Mouse (Mus musculus): ENCODE data around the gene Prkcb. TPM values are rescaled to one million over a fixed set of nuclear protein-coding genes. Genes with fewer than 3 reads are reported as not detected.

Prkcb gene
- polyA plus RNA-seq, 1 experiment from 2014 or later = 2.1 TPM

DNA sequence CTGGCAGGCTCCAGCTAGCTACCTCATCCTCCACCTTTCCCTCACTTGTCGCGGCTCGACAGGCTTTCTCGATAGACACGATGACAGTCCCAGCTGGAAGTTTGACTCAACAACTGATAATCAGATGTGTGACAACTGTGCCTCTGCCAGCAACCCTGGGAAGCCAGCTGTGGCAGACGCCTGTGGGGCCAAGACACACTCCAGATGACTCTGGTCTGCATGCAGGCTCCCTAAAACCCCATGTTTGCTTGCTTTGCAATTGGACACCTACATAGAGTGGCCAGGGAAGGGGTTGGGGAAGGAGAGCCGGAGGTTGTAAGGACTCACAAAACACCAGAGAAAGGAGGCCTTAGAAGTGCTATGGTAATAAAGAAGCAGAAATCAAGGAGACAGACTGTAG lies 221.4 kb downstream of the Prkcb start:
- no peak overlapping the region for H3K27ac ChIP-seq
- H3K4me3 ChIP-seq (replicated peaks; ENCODE audit: low read depth, low read length) = no peak overlapping the region
- TF ChIP-seq CTCF (IDR thresholded peaks at IDR 0.05; ENCODE audit: low read depth) = no peak
- H3K36me3 ChIP-seq (ENCODE audit: insufficient read depth, low read length) = no peaks in the 10 kb centered on the region
- H3K9ac ChIP-seq (ENCODE audit: low read depth, low read length) = no peak overlapping the region
- 28% methylated on average over 7 of the region's 7 CpGs for WGBS
- DNase-seq (ENCODE audit: low spot score) (peak; percentile 3), ATAC-seq (replicated peaks; ENCODE audit: low FRiP score, low read depth) (no peak)
- H3K4me2 ChIP-seq (ENCODE audit: low read length) = no peak overlapping the region
- H3K4me1 ChIP-seq (replicated peaks; ENCODE audit: insufficient read depth, low read length) = no peaks in the 10 kb centered on the region
- no peaks in the 10 kb centered on the region for H3K27me3 ChIP-seq (ENCODE audit: insufficient read depth, low read length)
- H3K9me3 ChIP-seq (replicated peaks; ENCODE audit: low read length) = no peaks in the 10 kb centered on the region

DNA sequence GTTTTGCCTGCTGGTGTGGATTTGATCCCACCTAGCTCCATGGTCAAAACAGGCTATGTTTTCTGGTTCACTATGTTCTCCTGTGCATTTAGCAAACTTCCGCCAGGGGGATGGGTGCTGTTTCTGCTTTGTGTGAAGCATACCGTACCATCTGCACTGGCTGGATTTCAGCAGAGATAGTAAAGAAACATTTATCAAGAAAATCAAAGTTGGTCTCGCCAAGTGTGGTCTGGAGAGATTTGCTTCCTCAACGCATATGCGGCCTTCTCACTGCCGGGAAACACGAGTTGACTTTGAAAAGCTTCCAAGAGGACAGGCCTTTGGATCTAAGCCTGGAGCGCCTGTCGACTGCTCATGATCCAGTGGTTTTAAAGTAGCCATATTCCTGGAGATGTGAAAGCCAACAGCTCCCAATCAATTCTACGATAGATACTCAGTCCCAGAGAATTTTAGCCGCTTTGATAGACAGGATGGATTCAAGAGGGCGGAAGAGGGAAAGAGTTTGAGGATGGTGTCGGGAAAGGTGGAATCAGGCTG lies 223.9 kb downstream of the Prkcb start:
- no peak for ATAC-seq (replicated peaks; ENCODE audit: low FRiP score, low read depth)
- Histone ChIP-seq H3K36me3 (ENCODE audit: insufficient read depth, low read length) (no peaks in the 10 kb centered on the region), H3K4me3 (replicated peaks; ENCODE audit: low read depth, low read length) (no peak overlapping the region), H3K9ac (ENCODE audit: low read depth, low read length) (no peak overlapping the region), H3K4me2 (ENCODE audit: low read length) (no peak overlapping the region), H3K4me1 (replicated peaks; ENCODE audit: insufficient read depth, low read length) (no peaks in the 10 kb centered on the region), H3K9me3 (replicated peaks; ENCODE audit: low read length) (no peaks in the 10 kb centered on the region), H3K27me3 (ENCODE audit: insufficient read depth, low read length) (no peaks in the 10 kb centered on the region), H3K27ac (no peak overlapping the region)
- TF ChIP-seq CTCF (IDR thresholded peaks at IDR 0.05; ENCODE audit: low read depth) = no peak
- 66% methylated on average over 13 of the region's 13 CpGs for WGBS
- DNase-seq (ENCODE audit: low spot score) = peak; percentile 5

DNA sequence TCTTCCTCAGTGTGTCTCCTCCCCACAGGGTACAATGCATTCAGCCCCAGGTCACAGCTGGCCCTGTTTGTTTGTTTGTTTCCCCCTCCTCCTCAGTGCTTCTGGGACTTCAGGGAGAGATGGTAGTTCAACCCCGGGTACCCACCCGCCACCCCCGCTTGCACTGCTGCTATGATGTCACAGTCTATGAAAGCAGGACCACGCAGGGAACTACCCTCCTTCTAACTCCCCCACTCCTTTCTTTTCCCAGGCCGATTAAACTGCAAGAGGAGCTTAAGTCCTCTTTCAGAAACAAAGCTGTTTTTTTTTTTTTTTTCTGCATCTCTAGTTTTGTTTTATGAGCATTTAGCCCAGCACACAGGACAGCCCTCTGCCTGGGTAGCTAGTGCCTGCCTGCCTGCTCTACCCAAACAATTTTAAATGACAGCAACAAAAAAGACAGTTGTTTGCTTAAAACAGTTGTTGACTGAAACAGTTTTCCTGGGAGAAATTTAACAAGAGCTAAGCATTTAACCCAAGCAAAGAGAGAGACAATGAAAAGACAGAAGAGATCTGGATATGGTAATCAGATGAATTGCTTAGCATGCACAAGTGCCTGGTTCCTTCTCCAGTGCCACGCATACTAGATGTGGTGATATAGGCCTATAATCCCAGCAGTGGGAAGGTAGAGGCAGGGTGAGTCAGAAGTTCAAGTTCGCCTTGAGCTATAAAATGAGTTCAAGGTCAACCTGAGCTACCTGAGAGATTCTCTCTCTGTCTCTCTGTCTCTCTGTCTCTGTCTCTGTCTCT lies 232.5 kb downstream of the Prkcb start:
- Histone ChIP-seq H3K27me3 (ENCODE audit: insufficient read depth, low read length) (no peaks in the 10 kb centered on the region), H3K9ac (ENCODE audit: low read depth, low read length) (no peak overlapping the region), H3K27ac (no peak overlapping the region), H3K4me1 (replicated peaks; ENCODE audit: insufficient read depth, low read length) (no peaks in the 10 kb centered on the region), H3K4me2 (ENCODE audit: low read length) (no peak overlapping the region), H3K9me3 (replicated peaks; ENCODE audit: low read length) (no peaks in the 10 kb centered on the region), H3K36me3 (ENCODE audit: insufficient read depth, low read length) (no peaks in the 10 kb centered on the region), H3K4me3 (replicated peaks; ENCODE audit: low read depth, low read length) (no peak overlapping the region)
- TF ChIP-seq CTCF (IDR thresholded peaks at IDR 0.05; ENCODE audit: low read depth) = no peak
- DNase-seq (ENCODE audit: low spot score) = no peak
- ATAC-seq (replicated peaks; ENCODE audit: low FRiP score, low read depth) = no peak
- WGBS = 42% methylated on average over 7 of the region's 7 CpGs

DNA sequence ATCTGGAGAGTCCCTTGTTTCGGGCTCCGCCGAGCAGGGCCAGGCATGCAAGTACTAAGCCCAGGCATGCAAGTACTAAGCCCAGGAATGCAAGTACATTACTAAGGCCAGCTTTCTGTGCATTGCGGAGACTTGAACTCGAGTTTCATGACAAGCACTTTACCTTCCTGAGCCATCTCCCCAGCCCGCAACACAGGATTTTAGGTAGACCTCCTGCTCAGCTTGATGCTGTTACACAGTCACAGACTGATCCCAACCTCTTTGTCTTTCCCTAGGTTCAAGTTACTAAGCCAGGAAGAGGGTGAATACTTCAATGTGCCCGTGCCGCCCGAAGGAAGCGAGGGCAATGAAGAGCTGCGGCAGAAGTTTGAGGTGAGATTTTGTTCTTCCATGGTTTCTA lies 239.7 kb downstream of the Prkcb start:
- TF ChIP-seq CTCF (IDR thresholded peaks at IDR 0.05; ENCODE audit: low read depth) = no peak
- 92% methylated on average over 11 of the region's 11 CpGs for WGBS
- ATAC-seq (replicated peaks; ENCODE audit: low FRiP score, low read depth) = no peak

DNA sequence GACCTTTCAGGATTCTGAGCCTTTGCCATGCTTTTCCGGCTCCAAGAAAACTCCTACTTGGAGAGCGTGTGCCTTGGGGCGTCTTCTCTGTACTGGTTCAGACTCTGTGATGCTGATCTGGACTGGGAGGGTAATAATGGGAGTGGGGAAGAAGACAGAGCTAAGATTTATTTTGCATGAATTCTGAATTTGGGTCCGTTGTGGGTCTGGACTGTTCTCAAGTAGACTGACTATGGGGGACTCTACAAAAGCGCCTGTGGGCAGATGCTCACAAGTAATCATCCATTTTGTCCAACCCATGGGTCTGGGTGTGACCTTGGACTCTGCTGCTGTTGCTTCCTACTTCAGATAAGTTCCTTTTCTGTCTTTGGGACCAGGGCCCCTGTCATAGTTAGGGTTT lies 240.1 kb downstream of the Prkcb start:
- no peaks in the 10 kb centered on the region for H3K27me3 ChIP-seq (ENCODE audit: insufficient read depth, low read length)
- no peaks in the 10 kb centered on the region for H3K4me1 ChIP-seq (replicated peaks; ENCODE audit: insufficient read depth, low read length)
- no peak overlapping the region for H3K4me3 ChIP-seq (replicated peaks; ENCODE audit: low read depth, low read length)
- no peak overlapping the region for H3K9ac ChIP-seq (ENCODE audit: low read depth, low read length)
- no peak overlapping the region for H3K4me2 ChIP-seq (ENCODE audit: low read length)
- H3K36me3 ChIP-seq (ENCODE audit: insufficient read depth, low read length) = no peaks in the 10 kb centered on the region
- 94% methylated on average over 5 of the region's 5 CpGs for whole genome bisulfite sequencing
- TF ChIP-seq CTCF (IDR thresholded peaks at IDR 0.05; ENCODE audit: low read depth) = no peak
- ATAC-seq (replicated peaks; ENCODE audit: low FRiP score, low read depth) (no peak), DNase-seq (ENCODE audit: low spot score) (no peak)
- no peak overlapping the region for H3K27ac ChIP-seq
- no peaks in the 10 kb centered on the region for H3K9me3 ChIP-seq (replicated peaks; ENCODE audit: low read length)

More for the DNA sequence above, 239.7 kb downstream of the Prkcb start:
- no peaks in the 10 kb centered on the region for H3K9me3 ChIP-seq (replicated peaks; ENCODE audit: low read length)
- H3K9ac ChIP-seq (ENCODE audit: low read depth, low read length) = no peak overlapping the region
- no peak for DNase-seq (ENCODE audit: low spot score)
- no peaks in the 10 kb centered on the region for H3K4me1 ChIP-seq (replicated peaks; ENCODE audit: insufficient read depth, low read length)
- H3K36me3 ChIP-seq (ENCODE audit: insufficient read depth, low read length) = no peaks in the 10 kb centered on the region
- H3K4me3 ChIP-seq (replicated peaks; ENCODE audit: low read depth, low read length) = no peak overlapping the region
- H3K27me3 ChIP-seq (ENCODE audit: insufficient read depth, low read length) = no peaks in the 10 kb centered on the region
- no peak overlapping the region for H3K4me2 ChIP-seq (ENCODE audit: low read length)
- no peak overlapping the region for H3K27ac ChIP-seq

DNA sequence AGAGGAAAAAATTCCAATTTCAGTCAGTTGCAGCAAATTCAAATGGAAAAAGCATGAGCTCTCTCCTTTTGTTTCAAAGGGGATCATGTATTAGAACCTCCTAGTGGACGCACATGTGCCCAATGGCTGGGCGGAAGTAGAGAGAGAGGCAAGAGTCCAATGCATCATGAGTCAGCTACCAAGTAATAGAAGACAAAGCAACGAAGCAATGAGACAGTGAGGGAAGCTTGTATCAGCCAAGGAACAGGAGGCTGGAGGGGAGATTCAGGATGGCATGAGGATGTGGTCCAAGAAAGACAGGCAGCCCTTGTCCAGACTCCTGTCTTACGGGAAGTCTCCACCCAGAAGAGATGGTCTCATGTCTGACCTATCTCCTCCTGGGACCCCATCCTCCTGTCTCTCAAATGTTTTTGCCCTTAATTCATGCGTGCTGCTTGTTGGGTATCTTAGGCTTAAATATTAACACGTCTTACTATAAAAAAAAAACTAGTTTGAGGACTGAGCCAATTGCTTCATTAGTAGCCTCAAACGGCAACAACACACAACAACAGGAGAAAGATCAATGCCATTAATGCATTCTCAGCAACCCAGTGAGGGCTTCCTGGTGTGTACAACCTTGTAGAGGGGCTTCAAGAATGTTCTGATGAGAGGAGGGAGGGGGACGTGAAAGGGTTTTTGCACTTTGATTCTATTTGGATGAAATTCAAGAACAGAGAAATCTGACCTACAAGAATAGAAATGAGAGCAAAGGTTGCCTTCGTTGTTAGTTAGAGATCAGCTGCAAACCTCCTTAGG lies 245.2 kb downstream of the Prkcb start:
- Histone ChIP-seq H3K4me2 (ENCODE audit: low read length) (no peak overlapping the region), H3K27me3 (ENCODE audit: insufficient read depth, low read length) (no peaks in the 10 kb centered on the region), H3K9ac (ENCODE audit: low read depth, low read length) (no peak overlapping the region), H3K27ac (no peak overlapping the region), H3K9me3 (replicated peaks; ENCODE audit: low read length) (no peaks in the 10 kb centered on the region), H3K4me1 (replicated peaks; ENCODE audit: insufficient read depth, low read length) (no peaks in the 10 kb centered on the region), H3K4me3 (replicated peaks; ENCODE audit: low read depth, low read length) (no peak overlapping the region), H3K36me3 (ENCODE audit: insufficient read depth, low read length) (no peaks in the 10 kb centered on the region)
- 78% methylated on average over 9 of the region's 9 CpGs for WGBS
- TF ChIP-seq CTCF (IDR thresholded peaks at IDR 0.05; ENCODE audit: low read depth) = no peak
- ATAC-seq (replicated peaks; ENCODE audit: low FRiP score, low read depth) (no peak), DNase-seq (ENCODE audit: low spot score) (no peak)
